ENCODE assay signal across 19 mouse cellular contexts in the genomic region with DNA sequence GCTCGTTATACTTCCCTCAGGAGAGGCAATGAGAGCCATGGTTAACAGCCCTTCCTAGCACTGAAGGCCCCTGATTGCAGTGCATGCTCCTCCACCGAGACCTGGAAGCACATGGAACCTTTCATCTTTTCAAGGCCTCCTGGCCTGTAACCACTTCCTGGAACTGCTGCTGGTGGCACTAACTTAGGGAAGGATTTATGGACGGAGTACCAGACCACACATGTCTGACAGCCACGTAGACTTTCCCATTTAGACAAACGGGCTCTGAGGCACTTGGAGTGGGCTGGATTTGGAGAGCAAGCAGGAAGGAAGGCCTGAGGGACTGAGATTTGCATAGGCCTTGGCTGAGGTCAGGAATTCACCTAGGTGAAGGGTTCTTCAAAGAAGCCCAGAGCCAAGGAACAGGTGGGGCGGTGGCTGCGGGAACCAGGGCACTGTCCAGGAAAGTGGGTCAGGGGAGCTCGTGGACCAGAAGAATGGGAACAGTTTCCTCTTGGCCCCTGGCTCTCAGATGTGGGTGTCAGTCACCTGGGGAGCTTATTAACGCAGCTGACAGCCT. TPM values are rescaled to one million over a fixed set of nuclear protein-coding genes. Genes with fewer than 3 reads are reported as not detected.
A peak's percentile ranks its signal among the peaks of the same experiment; 100 is the strongest.
DNase-seq lines count a peak whose midpoint lies in the region; ATAC-seq and TF ChIP-seq lines count a peak whose summit lies in the region.
"Had no signal": no experiment of that assay in that cellular context is flagged by ENCODE, and none has a peak within 500 bp of the region (broad histone marks: within the 10 kb centered on the region; RNA-seq: fewer than 3 reads in every experiment).

No protein-coding gene starts in this region.

- intact Hi-C loops in heart, postnatal 14 days (cut with DNase I) = no loop called here

- no peak overlapping the region for H3K9ac ChIP-seq in heart, embryonic 15.5 days
- H3K9ac ChIP-seq: embryonic facial prominence, embryonic 15.5 days; limb, embryonic 15.5 days; lung, embryonic 14.5 days had no signal

- no peak overlapping the region for H3K4me3 ChIP-seq in heart, embryonic 15.5 days
- H3K4me3 ChIP-seq in lung, adult 2 months (replicated peaks; ENCODE audit: extremely low read depth, low read depth, low read length) = no peak overlapping the region
- H3K4me3 ChIP-seq in limb, embryonic 10.5 days = no peak overlapping the region
- H3K4me3 ChIP-seq: embryonic facial prominence, embryonic 15.5 days; forebrain, embryonic 10.5 days; hindbrain, embryonic 10.5 days; limb, embryonic 15.5 days had no signal

- ATAC-seq in heart, embryonic 15.5 days (replicated peaks; ENCODE audit: insufficient number of reproducible peaks, insufficient read depth, low FRiP score, low read depth) = no peak
- ATAC-seq: inflammation-experienced regulatory T-cells, adult 6 months had no signal

- H3K27me3 ChIP-seq in heart, embryonic 15.5 days = no peaks in the 10 kb centered on the region
- no peaks in the 10 kb centered on the region for H3K27me3 ChIP-seq in limb, embryonic 10.5 days (ENCODE audit: low read depth, poor library complexity, severe bottlenecking)
- H3K27me3 ChIP-seq: embryonic facial prominence, embryonic 15.5 days; limb, embryonic 15.5 days had no signal

- 62% methylated on average over 9 of the region's 9 CpGs for WGBS in heart, embryonic 15.5 days
- WGBS in lung, adult 2 months = 59% methylated on average over 9 of the region's 9 CpGs
- WGBS in limb, embryonic 10.5 days = 55% methylated on average over 9 of the region's 9 CpGs

- H3K4me1 ChIP-seq in heart, embryonic 15.5 days (replicated peaks) = peaks cover 21% of the 10 kb centered on the region
- no peaks in the 10 kb centered on the region; the same call in 1 of the 2 replicates for H3K4me1 ChIP-seq in lung, adult 2 months (ENCODE audit: control insufficient read depth, insufficient read depth, low read length)
- H3K4me1 ChIP-seq in limb, embryonic 10.5 days = peaks cover 28% of the 10 kb centered on the region

- TF ChIP-seq CTCF in lung, adult 2 months (IDR thresholded peaks at IDR 0.05; ENCODE audit: insufficient read depth, low read length) = no peak

- peak overlapping the region; percentile 42 for H3K27ac ChIP-seq in heart, embryonic 15.5 days
- H3K27ac ChIP-seq in limb, embryonic 10.5 days = 0 out of 2 replicates have a peak overlapping the region, but pooled peaks have one; percentile 8
- H3K27ac ChIP-seq: embryonic facial prominence, embryonic 15.5 days; forebrain, embryonic 10.5 days; hindbrain, embryonic 10.5 days; limb, embryonic 15.5 days had no signal

- no peak for TF ChIP-seq POLR2A in lung, adult 2 months (IDR thresholded peaks at IDR 0.05; ENCODE audit: borderline replicate concordance, extremely low read depth, low read depth, low read length)

- H3K36me3 ChIP-seq in heart, embryonic 15.5 days = peaks cover 54% of the 10 kb centered on the region
- peaks cover 66% of the 10 kb centered on the region for H3K36me3 ChIP-seq in limb, embryonic 10.5 days

- H3K9me3 ChIP-seq in heart, embryonic 15.5 days (replicated peaks) = no peaks in the 10 kb centered on the region
- no peaks in the 10 kb centered on the region for H3K9me3 ChIP-seq in limb, embryonic 10.5 days (replicated peaks)
- H3K9me3 ChIP-seq: embryonic facial prominence, embryonic 15.5 days; hindbrain, embryonic 10.5 days; limb, embryonic 15.5 days had no signal

- no peak overlapping the region for H3K4me2 ChIP-seq in heart, embryonic 15.5 days
- H3K4me2 ChIP-seq: embryonic facial prominence, embryonic 15.5 days; limb, embryonic 15.5 days; lung, embryonic 14.5 days had no signal

- DNase-seq in adrenal gland, adult 2 months = peak; percentile 50
- no peak for DNase-seq in adrenal gland, postnatal 36 days
- DNase-seq in heart, postnatal 14 days = no peak
- DNase-seq in lung, adult 18-20 months = peak; percentile 37 to 60
- no peak for DNase-seq in lung, adult 2 months
- no peak for DNase-seq in limb, embryonic 10.5 days (ENCODE audit: low spot score)
- DNase-seq in thymus, postnatal 14 days = no peak
- DNase-seq: cerebellum, adult 9-11 months; embryo, embryonic 11 days; lung, embryonic 14.5 days; retina, postnatal 1 day; right cerebral cortex, postnatal 4 days; thymus, postnatal 25 days had no signal

RNA-seq across cellular contexts. Expression of a gene that starts 28.9 kb away (rescaled TPM):
- 1,000 to 10,000 TPM in 1 of 2 experiments, 100 to 1,000 TPM in 1; 611 to 1,035 TPM for total RNA-seq in adrenal gland, adult 2 months (2021)
- 301 and 380 TPM in 2 replicates for polyA plus RNA-seq in adrenal gland, adult 2 months (2012; rRNA removed)
- total RNA-seq in adrenal gland, postnatal 36 days (2021) = 100 to 1,000 TPM; 823 to 834 TPM
- 270 and 271 TPM in 2 replicates for polyA plus RNA-seq in heart, embryonic 15.5 days (2015; fragmentation: Nextera tagmentation; extraction: Ambion mirVana)
- 100 to 1,000 TPM; 773 to 866 TPM for total RNA-seq in heart, postnatal 14 days (2021)
- 267 and 269 TPM in 2 replicates for polyA plus RNA-seq in lung, adult 2 months (2012; rRNA removed)
- 47.7 and 53.7 TPM in 2 replicates for polyA plus RNA-seq in limb, embryonic 10.5 days (2016; fragmentation: Nextera tagmentation; extraction: Ambion mirVana)

Comparison
In these comparisons a context has a peak if more than half of its experiments do, and no peak if none do; other contexts are left out.
1. DNase-seq: peak in adrenal gland, adult 2 months (single experiment) and lung, adult 18-20 months (2 of 2); none in adrenal gland, postnatal 36 days (0 of 2), heart, postnatal 14 days (0 of 2), lung, adult 2 months (single experiment), limb, embryonic 10.5 days (single experiment) and thymus, postnatal 14 days (single experiment).